Mouse (Mus musculus) cerebral cortex, adult 2 months (tissue): Measurements from ENCODE around the gene Gm10320.

Experiments
- WGBS: fragments of 180-500 bp; shearing (Covaris S2); methylation state at CpG from one replicate; pipeline ENCODE4 v1.1.7; 2018; 5-methylcytosine and 5-hydroxymethylcytosine counted together

The Gm10320 gene

GRCm38 (mm10) chr13:98503601-98504000 is 11.8 kb upstream of the Gm10320 start:
- 3% methylated on average over 8 of the region's 8 CpGs for WGBS

GRCm38 (mm10) chr13:98502813-98503341 is 11.1 kb upstream of the Gm10320 start:
- 5% methylated on average over 27 of the region's 27 CpGs for WGBS

- WGBS = 5% methylated on average over 16 of the region's 16 CpGs
Measured at GRCm38 (mm10) chr13:98502236-98502812, 10.5 kb upstream of the Gm10320 start.

- WGBS = 13% methylated on average over 6 of the region's 6 CpGs
Measured at GRCm38 (mm10) chr13:98501321-98501720, 9.5 kb upstream of the Gm10320 start.

- 35% methylated on average over 13 of the region's 13 CpGs for WGBS
Measured at GRCm38 (mm10) chr13:98500471-98501125, 8.8 kb upstream of the Gm10320 start.

GRCm38 (mm10) chr13:98498561-98498960 is 6.8 kb upstream of the Gm10320 start:
- WGBS = 77% methylated on average over 5 of the region's 5 CpGs

GRCm38 (mm10) chr13:98498080-98498479 is 6.3 kb upstream of the Gm10320 start:
- 45% methylated on average over 11 of the region's 11 CpGs for WGBS

GRCm38 (mm10) chr13:98496917-98497870 is 5.4 kb upstream of the Gm10320 start:
- 14% methylated on average over 16 of the region's 16 CpGs for WGBS

GRCm38 (mm10) chr13:98494492-98495064 is 2.8 kb upstream of the Gm10320 start:
- WGBS = 80% methylated on average over 7 of the region's 8 CpGs

- 71% methylated on average over 9 of the region's 9 CpGs for WGBS
Measured at GRCm38 (mm10) chr13:98492569-98493255, 911 bp upstream of the Gm10320 start.

GRCm38 (mm10) chr13:98486726-98487125 is 5.1 kb downstream of the Gm10320 start:
- WGBS = 95% methylated on average over 6 of the region's 6 CpGs

GRCm38 (mm10) chr13:98486161-98486560 is 5.6 kb downstream of the Gm10320 start:
- WGBS = 87% methylated on average over 3 of the region's 3 CpGs

GRCm38 (mm10) chr13:98485440-98485839 is 6.4 kb downstream of the Gm10320 start:
- 88% methylated on average over 5 of the region's 5 CpGs for WGBS

- WGBS = 93% methylated on average over 3 of the region's 3 CpGs
Measured at GRCm38 (mm10) chr13:98477991-98478390, 13.8 kb downstream of the Gm10320 start.

- WGBS = 83% methylated on average over 4 of the region's 4 CpGs
Measured at GRCm38 (mm10) chr13:98476839-98477495, 14.8 kb downstream of the Gm10320 start.

GRCm38 (mm10) chr13:98476175-98476838 is 15.5 kb downstream of the Gm10320 start:
- 56% methylated on average over 14 of the region's 14 CpGs for WGBS

GRCm38 (mm10) chr13:98475681-98476080 is 16.1 kb downstream of the Gm10320 start:
- WGBS = 66% methylated on average over 8 of the region's 8 CpGs

GRCm38 (mm10) chr13:98473034-98473433 is 18.8 kb downstream of the Gm10320 start:
- 72% methylated on average over 4 of the region's 4 CpGs for WGBS

GRCm38 (mm10) chr13:98471756-98472155 is 20.0 kb downstream of the Gm10320 start:
- WGBS = 82% methylated on average over 6 of the region's 6 CpGs

- WGBS = 54% methylated on average over 12 of the region's 12 CpGs
Measured at GRCm38 (mm10) chr13:98470321-98470720, 21.5 kb downstream of the Gm10320 start.
